Mouse (Mus musculus) midbrain, postnatal 0 days (tissue): ENCODE data around the gene Fam114a2. TPM values are rescaled to one million over a fixed set of nuclear protein-coding genes. Genes with fewer than 3 reads are reported as not detected.

Experiments
- ATAC-seq: fragments of 200-750 bp; cut with Nextera tagmentation; 2 replicates; pipeline ENCODE4 v1.8.0; 2017; ENCODE audit warnings: moderate number of reproducible peaks, mild to moderate bottlenecking, moderate TSS enrichment, moderate library complexity; ENCODE audit not compliant: low FRiP score
- DNase-seq: peaks from one replicate; pipeline ENCODE4 v3.0.0-alpha.2; 2015; ENCODE audit warnings: low spot score
- H3K27ac ChIP-seq: fragments of 300-500 bp; sonication (generic); 2 replicates; pipeline ENCODE4 v1.5.1; 2014; ENCODE audit warnings: low read depth, mild to moderate bottlenecking, low read length, mixed read lengths
- H3K27me3 ChIP-seq: fragments of 300-500 bp; sonication (generic); 2 replicates; pipeline ENCODE4 v1.6.1; 2014; ENCODE audit warnings: low read length, control low read depth, mixed read lengths; ENCODE audit not compliant: insufficient read depth
- H3K36me3 ChIP-seq: fragments of 300-500 bp; sonication (generic); 2 replicates; pipeline ENCODE4 v1.6.1; 2014; ENCODE audit warnings: low read length, control low read depth, mixed read lengths; ENCODE audit not compliant: insufficient read depth
- H3K4me1 ChIP-seq: fragments of 300-500 bp; sonication (generic); 2 replicates; pipeline ENCODE4 v1.6.1; 2014; ENCODE audit warnings: mild to moderate bottlenecking, control low read depth, antibody characterized with exemption, low read length, mixed read lengths; ENCODE audit not compliant: insufficient read depth
- H3K4me2 ChIP-seq: fragments of 300-500 bp; sonication (generic); 2 replicates; pipeline ENCODE4 v1.6.1; 2014; ENCODE audit warnings: low read depth, mild to moderate bottlenecking, low read length, mixed read lengths; ENCODE audit not compliant: poor library complexity, severe bottlenecking
- H3K4me3 ChIP-seq: fragments of 300-500 bp; sonication (generic); 2 replicates; pipeline ENCODE4 v1.5.1; 2014; ENCODE audit warnings: low read depth, mild to moderate bottlenecking, low read length, moderate library complexity
- H3K9ac ChIP-seq: fragments of 300-500 bp; sonication (generic); replicated peaks from 2 replicates; pipeline ENCODE4 v1.6.1; 2014; ENCODE audit warnings: mild to moderate bottlenecking, low read length, moderate library complexity, mixed read lengths; ENCODE audit not compliant: poor library complexity, severe bottlenecking
- H3K9me3 ChIP-seq: fragments of 300-500 bp; sonication (generic); 2 replicates; pipeline ENCODE4 v1.6.1; 2016; ENCODE audit warnings: low read length, control low read depth
- CTCF ChIP-seq: IDR thresholded peaks from 2 replicates; pipeline ENCODE4 v1.5.1; 2016; ENCODE audit warnings: antibody characterized with exemption, mild to moderate bottlenecking
- WGBS: fragments of 180-500 bp; shearing (Covaris S2); extraction: QIAGEN DNeasy Blood & Tissue Kit; methylation state at CpG from one replicate; pipeline ENCODE4 v1.1.7; 2014; 5-methylcytosine and 5-hydroxymethylcytosine counted together
- polyA plus RNA-seq: library from polyadenylated mRNA; unstranded; fragments of >200 nt; fragmentation: Nextera tagmentation; extraction: Ambion mirVana; gene quantifications from 2 replicates; pipeline ENCODE4 v1.2.1, GENCODE M21; 2015
- total RNA-seq: library from RNA; depleted of rRNA; stranded (reverse); fragments of >200 nt; gene quantifications from 2 replicates; pipeline ENCODE4 v1.2.3, GENCODE M21; 2014

Gene Fam114a2
- total and polyA plus RNA-seq, 2 experiments from 2014 or later, result 29.5 to 51.1 TPM

DNA sequence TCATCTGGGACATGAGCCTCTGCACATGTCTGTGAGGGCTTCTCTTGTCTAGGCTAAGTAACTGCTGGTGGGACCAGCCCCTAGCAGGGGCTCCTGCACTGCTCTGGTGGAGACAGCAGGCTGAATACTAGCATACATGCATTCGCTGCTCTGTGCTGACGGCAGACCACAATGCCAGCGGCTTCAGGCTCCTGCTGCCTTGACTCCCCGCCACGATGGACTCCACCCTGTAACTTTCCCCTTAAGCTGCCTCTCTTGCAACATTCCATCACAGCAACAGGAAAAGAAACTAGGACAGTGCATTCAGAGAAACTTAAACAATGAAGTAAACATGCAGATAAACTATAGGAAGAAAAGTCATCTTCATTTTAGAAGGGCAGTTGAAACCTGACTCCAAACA, 30.0 kb downstream of the Fam114a2 start:
- 72% methylated on average over 5 of the region's 5 CpGs for WGBS
- Histone ChIP-seq H3K36me3 (peaks cover 51% of the 10 kb centered on the region), H3K4me1 (no peaks in the 10 kb centered on the region)

DNA sequence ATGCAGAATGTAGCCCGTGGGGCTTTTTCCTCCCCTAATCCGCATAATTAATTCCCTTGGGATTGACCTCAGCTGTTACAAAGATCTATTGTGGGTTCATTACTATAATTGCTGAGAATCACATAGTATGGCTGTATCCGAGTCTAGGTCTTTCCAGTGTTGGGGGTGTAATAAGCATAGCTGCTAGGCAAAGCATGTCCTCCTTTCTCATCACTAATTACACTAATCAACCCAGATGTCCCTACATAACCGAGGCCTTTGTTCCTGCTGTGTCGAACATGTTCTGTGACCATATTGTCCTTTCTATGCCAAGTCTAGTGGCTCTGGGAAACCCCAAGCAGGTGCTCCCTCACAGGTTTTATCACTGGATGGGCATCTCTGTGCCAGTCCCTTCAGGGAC, 40.3 kb downstream of the Fam114a2 start:
- 43% methylated on average over 5 of the region's 5 CpGs for WGBS

More for the DNA sequence above, 30.0 kb downstream of the Fam114a2 start:
- no peak for TF ChIP-seq CTCF
- H3K4me2 ChIP-seq, result no peak overlapping the region
- no peak overlapping the region for H3K27ac ChIP-seq
- H3K9ac ChIP-seq, result no peak overlapping the region
- H3K9me3 ChIP-seq, result no peaks in the 10 kb centered on the region
- H3K27me3 ChIP-seq, result no peaks in the 10 kb centered on the region
- ATAC-seq, result no peak
- DNase-seq, result no peak
- H3K4me3 ChIP-seq, result no peak overlapping the region

DNA sequence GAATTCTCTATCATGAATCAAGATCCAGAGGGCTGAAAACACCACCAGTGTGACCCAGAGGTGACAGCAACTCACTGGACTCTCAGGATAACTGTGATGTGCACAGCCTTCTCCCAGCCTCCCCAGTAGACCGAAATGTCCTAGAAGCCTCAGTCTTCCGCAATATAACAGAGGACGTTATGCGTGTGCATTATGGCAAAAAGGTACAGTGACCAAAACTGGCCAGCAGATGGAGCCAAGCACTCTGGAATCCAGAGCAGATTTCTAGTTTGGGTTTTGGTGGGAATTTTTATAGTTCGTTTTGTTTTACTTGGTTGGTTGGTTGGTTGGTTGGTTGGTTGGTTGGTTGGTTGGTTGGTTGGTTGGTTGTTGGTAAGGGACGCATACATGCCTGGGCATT, 43.3 kb downstream of the Fam114a2 start:
- Histone ChIP-seq H3K27ac (no peak overlapping the region), H3K4me1 (no peaks in the 10 kb centered on the region), H3K9me3 (no peaks in the 10 kb centered on the region), H3K27me3 (no peaks in the 10 kb centered on the region), H3K4me2 (no peak overlapping the region), H3K9ac (no peak overlapping the region), H3K4me3 (no peak overlapping the region), H3K36me3 (no peaks in the 10 kb centered on the region)
- ATAC-seq (0 out of 2 replicates have a peak, but pooled peaks have one; percentile 50), DNase-seq (peak; percentile 78)
- TF ChIP-seq CTCF, result peak; percentile 93
- WGBS, result 51% methylated on average over 6 of the region's 6 CpGs

More for the DNA sequence above, 40.3 kb downstream of the Fam114a2 start:
- H3K4me1 ChIP-seq, result no peaks in the 10 kb centered on the region
- no peak overlapping the region for H3K9ac ChIP-seq
- no peak overlapping the region for H3K27ac ChIP-seq
- TF ChIP-seq CTCF, result no peak
- ATAC-seq (no peak), DNase-seq (peak; percentile 45)
- peaks cover 2% of the 10 kb centered on the region for H3K36me3 ChIP-seq
- H3K4me3 ChIP-seq, result no peak overlapping the region
- H3K9me3 ChIP-seq, result no peaks in the 10 kb centered on the region
- H3K4me2 ChIP-seq, result no peak overlapping the region
- no peaks in the 10 kb centered on the region for H3K27me3 ChIP-seq

DNA sequence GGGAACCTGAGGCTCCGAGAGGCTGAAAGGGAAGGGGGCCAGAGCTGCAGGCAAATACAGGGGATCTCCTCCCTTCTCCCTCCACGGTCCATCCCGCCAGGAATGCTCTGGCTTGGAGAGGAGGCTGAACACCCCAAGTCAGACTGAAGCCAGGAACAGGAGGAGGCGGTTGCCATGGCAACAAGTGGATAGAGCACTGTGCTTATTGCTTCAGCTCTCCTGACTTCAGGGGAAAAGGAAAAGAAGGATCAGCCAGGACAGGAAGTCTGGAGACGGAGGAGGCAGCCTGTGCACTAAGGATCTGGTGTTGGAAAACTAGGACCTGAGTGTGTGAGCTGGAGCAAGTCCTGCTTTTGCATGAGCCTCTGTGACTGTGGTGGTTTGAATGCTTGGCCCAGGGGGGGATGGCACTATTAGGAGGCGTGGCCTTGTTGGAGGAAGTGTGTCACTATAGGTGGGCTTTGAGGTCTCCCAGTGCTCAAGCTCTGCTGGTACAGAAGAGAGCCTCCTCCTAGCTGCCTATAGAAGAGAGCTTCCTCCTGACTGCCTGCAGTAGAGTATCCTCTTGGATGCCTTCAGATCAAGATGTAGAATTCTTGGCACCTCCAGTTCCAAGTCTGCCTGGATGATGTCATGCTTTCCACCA, 44.0 kb downstream of the Fam114a2 start:
- WGBS, result 40% methylated on average over 6 of the region's 6 CpGs
- Histone ChIP-seq H3K9me3 (no peaks in the 10 kb centered on the region), H3K9ac (no peak overlapping the region), H3K36me3 (no peaks in the 10 kb centered on the region), H3K27ac (no peak overlapping the region), H3K4me1 (no peaks in the 10 kb centered on the region), H3K4me3 (no peak overlapping the region), H3K27me3 (no peaks in the 10 kb centered on the region), H3K4me2 (no peak overlapping the region)
- no peak for TF ChIP-seq CTCF
- DNase-seq, result peak; percentile 76
- peak; percentile 62 for ATAC-seq

GRCm38 (mm10) chr11:57470979-57471378, 47.4 kb downstream of the Fam114a2 start:
- ATAC-seq (no peak), DNase-seq (no peak)
- no peaks in the 10 kb centered on the region for H3K4me1 ChIP-seq
- no peak for TF ChIP-seq CTCF
- 81% methylated on average over 7 of the region's 7 CpGs for WGBS
- no peak overlapping the region for H3K27ac ChIP-seq
- H3K36me3 ChIP-seq, result no peaks in the 10 kb centered on the region
- H3K9me3 ChIP-seq, result no peaks in the 10 kb centered on the region
- H3K4me2 ChIP-seq, result no peak overlapping the region
- H3K27me3 ChIP-seq, result no peaks in the 10 kb centered on the region
- H3K9ac ChIP-seq, result no peak overlapping the region
- no peak overlapping the region for H3K4me3 ChIP-seq

- Histone ChIP-seq H3K9ac (no peak overlapping the region), H3K36me3 (no peaks in the 10 kb centered on the region), H3K4me1 (no peaks in the 10 kb centered on the region), H3K4me2 (no peak overlapping the region), H3K27ac (no peak overlapping the region), H3K9me3 (no peaks in the 10 kb centered on the region), H3K27me3 (no peaks in the 10 kb centered on the region), H3K4me3 (no peak overlapping the region)
- WGBS, result 44% methylated on average over 6 of the region's 6 CpGs
- ATAC-seq (no peak), DNase-seq (no peak)
- no peak for TF ChIP-seq CTCF
Observed at GRCm38 (mm10) chr11:57470056-57470455, 48.4 kb downstream of the Fam114a2 start.
